Mouse (Mus musculus) thymus, postnatal 0 days (tissue): ENCODE results near the gene Nhlrc3. TPM values are rescaled to one million over a fixed set of nuclear protein-coding genes. Genes with fewer than 3 reads are reported as not detected.

Source experiments
- DNase-seq: peaks from one replicate; pipeline ENCODE4 v3.0.0-alpha.2; 2015; ENCODE audit warnings: low spot score
- polyA plus RNA-seq: library from polyadenylated mRNA; unstranded; fragments of >200 nt; fragmentation: Nextera tagmentation; extraction: Ambion mirVana; gene quantifications from 2 replicates; pipeline ENCODE4 v1.2.1, GENCODE M21; 2015

Nhlrc3 gene
- polyA plus RNA-seq, 1 experiment from 2014 or later, result 6.3 TPM

- DNase-seq, result no peak
Measured at GRCm38 (mm10) chr3:53454561-53454960, 8.6 kb downstream of the Nhlrc3 start.

GRCm38 (mm10) chr3:53454005-53454404 lies 9.1 kb downstream of the Nhlrc3 start:
- no peak for DNase-seq

GRCm38 (mm10) chr3:53453346-53453745 lies 9.8 kb downstream of the Nhlrc3 start:
- no peak for DNase-seq

GRCm38 (mm10) chr3:53452351-53452750 lies 10.8 kb downstream of the Nhlrc3 start:
- DNase-seq, result no peak

GRCm38 (mm10) chr3:53450666-53451065 lies 12.5 kb downstream of the Nhlrc3 start:
- no peak for DNase-seq

GRCm38 (mm10) chr3:53448208-53448607 lies 14.9 kb downstream of the Nhlrc3 start:
- DNase-seq, result peak; percentile 74

- no peak for DNase-seq
Measured at GRCm38 (mm10) chr3:53446801-53447200, 16.3 kb downstream of the Nhlrc3 start.

GRCm38 (mm10) chr3:53445540-53445939 lies 17.6 kb downstream of the Nhlrc3 start:
- no peak for DNase-seq

GRCm38 (mm10) chr3:53436550-53436949 lies 26.6 kb downstream of the Nhlrc3 start:
- DNase-seq, result no peak

GRCm38 (mm10) chr3:53434610-53435009 lies 28.5 kb downstream of the Nhlrc3 start:
- DNase-seq, result no peak

GRCm38 (mm10) chr3:53423576-53423975 lies 39.6 kb downstream of the Nhlrc3 start:
- no peak for DNase-seq

GRCm38 (mm10) chr3:53422691-53423090 lies 40.4 kb downstream of the Nhlrc3 start:
- no peak for DNase-seq

GRCm38 (mm10) chr3:53421656-53422055 lies 41.5 kb downstream of the Nhlrc3 start:
- no peak for DNase-seq

- DNase-seq, result no peak
Measured at GRCm38 (mm10) chr3:53417701-53418100, 45.4 kb downstream of the Nhlrc3 start.

GRCm38 (mm10) chr3:53416036-53416506 lies 47.1 kb downstream of the Nhlrc3 start:
- no peak for DNase-seq

- no peak for DNase-seq
Measured at GRCm38 (mm10) chr3:53413959-53414358, 49.2 kb downstream of the Nhlrc3 start.

- no peak for DNase-seq
Measured at GRCm38 (mm10) chr3:53413465-53413864, 49.7 kb downstream of the Nhlrc3 start.

GRCm38 (mm10) chr3:53412259-53412658 lies 50.9 kb downstream of the Nhlrc3 start:
- no peak for DNase-seq

- DNase-seq, result no peak
Measured at GRCm38 (mm10) chr3:53410031-53410430, 53.1 kb downstream of the Nhlrc3 start.

- no peak for DNase-seq
Measured at GRCm38 (mm10) chr3:53407145-53407544, 56.0 kb downstream of the Nhlrc3 start.
